Mouse (Mus musculus) MEL (cell line): ENCODE measurements around the gene Gm44965. TPM values are rescaled to one million over a fixed set of nuclear protein-coding genes. Genes with fewer than 3 reads are reported as not detected.

Source experiments
- DNase-seq: peaks from one replicate; pipeline ENCODE4 v3.0.0; 2011; ENCODE audit warnings: low read depth, low spot score
- H3K27ac ChIP-seq: 2 replicates; pipeline ENCODE4 v1.5.1; 2012; ENCODE audit warnings: low read depth, mild to moderate bottlenecking, control low read depth, low read length, moderate library complexity; ENCODE audit not compliant: control insufficient read depth
- H3K27me3 ChIP-seq, 2 experiments: fragments of 150-350 bp in 1 of 2; sonication (generic) in 1 of 2; 2 replicates each; pipeline ENCODE4 v1.6.1; 2012; ENCODE audit warnings: low read length in 2 of 2, mild to moderate bottlenecking in 2 of 2, improper control_type of control experiment in 1 of 2, moderate library complexity in 1 of 2; ENCODE audit not compliant: insufficient read depth in 2 of 2, control insufficient read depth in 1 of 2
- H3K36me3 ChIP-seq, 2 experiments: 2 replicates each; pipeline ENCODE4 v1.6.1; 2012 to 2014; ENCODE audit warnings: low read length in 2 of 2, improper control_type of control experiment in 1 of 2, inconsistent platforms in 1 of 2, mild to moderate bottlenecking in 1 of 2; ENCODE audit not compliant: insufficient read depth in 2 of 2, control insufficient read depth in 1 of 2
- H3K4me1 ChIP-seq, 2 experiments: fragments of 150-350 bp in 1 of 2; sonication (generic) in 1 of 2; 2 replicates each; pipeline ENCODE4 v1.6.1; 2012; ENCODE audit warnings: low read length in 2 of 2, improper control_type of control experiment in 1 of 2, mild to moderate bottlenecking in 1 of 2; ENCODE audit not compliant: insufficient read depth in 2 of 2, control insufficient read depth in 1 of 2
- H3K4me3 ChIP-seq, 2 experiments: fragments of 150-350 bp in 1 of 2; sonication (generic) in 1 of 2; 2 replicates each; pipeline ENCODE4 v1.5.1; 2012; ENCODE audit warnings: low read depth in 2 of 2, low read length in 2 of 2, mild to moderate bottlenecking in 2 of 2, moderate library complexity in 2 of 2, control low read depth in 1 of 2, improper control_type of control experiment in 1 of 2; ENCODE audit not compliant: control insufficient read depth in 1 of 2, insufficient read depth in 1 of 2
- H3K79me2 ChIP-seq: 2 replicates; pipeline ENCODE4 v1.6.1; 2012; ENCODE audit warnings: mild to moderate bottlenecking, low read length, moderate library complexity; ENCODE audit not compliant: control insufficient read depth, poor library complexity, insufficient read depth
- H3K9ac ChIP-seq: 2 replicates; pipeline ENCODE4 v1.6.1; 2012; ENCODE audit warnings: low read depth, mild to moderate bottlenecking, control low read depth, low read length, moderate library complexity; ENCODE audit not compliant: control insufficient read depth, poor library complexity, severe bottlenecking
- H3K9me3 ChIP-seq: fragments of 150-350 bp; sonication (generic); replicated peaks from 2 replicates; pipeline ENCODE4 v1.6.1; 2012; ENCODE audit warnings: mild to moderate bottlenecking, low read length, improper control_type of control experiment, moderate library complexity; ENCODE audit not compliant: insufficient read depth
- CHD2 ChIP-seq: IDR thresholded peaks from 2 replicates; pipeline ENCODE4 v1.6.1; 2011; ENCODE audit warnings: low read length, improper control_type of control experiment
- EP300 ChIP-seq, 2 experiments: IDR thresholded peaks; 2 replicates each; pipeline ENCODE4 v1.6.1; 2011; ENCODE audit warnings: improper control_type of control experiment in 2 of 2, low read length in 2 of 2, low read depth in 1 of 2, mild to moderate bottlenecking in 1 of 2
- ETS1 ChIP-seq: IDR thresholded peaks from 2 replicates; pipeline ENCODE4 v1.6.1; 2012; ENCODE audit warnings: low read depth, mild to moderate bottlenecking, inconsistent platforms, low read length, improper control_type of control experiment, moderate library complexity
- KAT2A ChIP-seq: conservative IDR thresholded peaks from 2 replicates; pipeline ENCODE4 v1.6.1; 2012; ENCODE audit warnings: low read depth, low read length, improper control_type of control experiment, inconsistent platforms
- MAZ ChIP-seq: IDR thresholded peaks from 2 replicates; pipeline ENCODE4 v1.6.1; 2012; ENCODE audit warnings: low read depth, mild to moderate bottlenecking, inconsistent platforms, low read length, improper control_type of control experiment
- MEF2A ChIP-seq: IDR thresholded peaks from 2 replicates; pipeline ENCODE4 v1.6.1; 2014; ENCODE audit warnings: low read depth, mild to moderate bottlenecking, inconsistent platforms, low read length, improper control_type of control experiment; ENCODE audit not compliant: poor library complexity, insufficient replicate concordance, severe bottlenecking; ENCODE audit errors: extremely low read depth
- MYC ChIP-seq: IDR thresholded peaks from 2 replicates; pipeline ENCODE4 v1.6.1; 2011; ENCODE audit warnings: low read depth, mild to moderate bottlenecking, low read length, improper control_type of control experiment, moderate library complexity
- NELFE ChIP-seq: IDR thresholded peaks from 2 replicates; pipeline ENCODE4 v1.6.1; 2011; ENCODE audit warnings: low read depth, low read length, improper control_type of control experiment
- POLR2A ChIP-seq, 2 experiments: IDR thresholded peaks; 2 replicates each; pipeline ENCODE4 v1.6.1; 2011 to 2012; ENCODE audit warnings: low read length in 2 of 2, mild to moderate bottlenecking in 2 of 2, control low read depth in 1 of 2, improper control_type of control experiment in 1 of 2, low read depth in 1 of 2, moderate library complexity in 1 of 2; ENCODE audit not compliant: control insufficient read depth in 1 of 2, insufficient read depth in 1 of 2, poor library complexity in 1 of 2
- POLR2AphosphoS5 ChIP-seq: IDR thresholded peaks from 2 replicates; pipeline ENCODE4 v1.6.1; 2012; ENCODE audit warnings: low read depth, borderline replicate concordance, mild to moderate bottlenecking, inconsistent platforms, low read length, moderate library complexity, mixed read lengths
- SMC3 ChIP-seq: IDR thresholded peaks from 2 replicates; pipeline ENCODE4 v1.6.1; 2011; ENCODE audit warnings: low read depth, low read length, improper control_type of control experiment
- TAL1 ChIP-seq: IDR thresholded peaks from 2 replicates; pipeline ENCODE4 v1.6.1; 2012; ENCODE audit warnings: mild to moderate bottlenecking, inconsistent platforms, low read length, moderate library complexity, mixed read lengths
- USF1 ChIP-seq: IDR thresholded peaks from 2 replicates; pipeline ENCODE4 v1.6.1; 2014; ENCODE audit warnings: low read depth, mild to moderate bottlenecking, inconsistent platforms, low read length, improper control_type of control experiment, moderate library complexity
- USF2 ChIP-seq, 2 experiments: IDR thresholded peaks; 2 replicates each; pipeline ENCODE4 v1.6.1; 2011 to 2012; ENCODE audit warnings: improper control_type of control experiment in 2 of 2, low read length in 2 of 2, borderline replicate concordance in 1 of 2, inconsistent platforms in 1 of 2, low read depth in 1 of 2, mild to moderate bottlenecking in 1 of 2; ENCODE audit not compliant: insufficient read depth in 1 of 2
- ZC3H11A ChIP-seq: IDR thresholded peaks from 2 replicates; pipeline ENCODE4 v1.6.1; 2012; ENCODE audit warnings: low read depth, mild to moderate bottlenecking, inconsistent platforms, low read length, improper control_type of control experiment
- ZMIZ1 ChIP-seq: IDR thresholded peaks from 2 replicates; pipeline ENCODE4 v1.6.1; 2012; ENCODE audit warnings: low read depth, mild to moderate bottlenecking, inconsistent platforms, low read length, improper control_type of control experiment, moderate library complexity
- polyA plus RNA-seq, 2 experiments: library from polyadenylated mRNA; stranded (reverse) in 1 of 2; unstranded in 1 of 2; fragments of >175 nt in 1 of 2; fragments of >200 nt in 1 of 2; gene quantifications; 2 replicates each; pipeline versions ENCODE4 v1.2.1 to v1.2.4; 2012; ENCODE audit warnings: low replicate concordance in 2 of 2, low read depth in 1 of 2; ENCODE audit not compliant: insufficient read length in 2 of 2, insufficient read depth in 1 of 2, missing spikeins in 1 of 2
- total RNA-seq: library from RNA; depleted of rRNA; stranded (reverse); fragments of 300-350 nt; gene quantifications from 2 replicates; pipeline ENCODE4 v1.2.3, GENCODE M21; 2012

The Gm44965 gene
- total and polyA plus RNA-seq, 3 experiments: not detected

- no peak overlapping the region for H3K4me3 ChIP-seq
Observed at GRCm38 (mm10) chr6:48553819-48554218, 39.9 kb upstream of the Gm44965 start.

GRCm38 (mm10) chr6:48554280-48555103 lies 39.2 kb upstream of the Gm44965 start, which contains the start of gene Lrrc61:
Lrrc61 (plus strand) TSS chr6:48554796.
- Histone ChIP-seq H3K9ac (no peak within 1 kb of the TSS), H3K4me3 (no peak within 1 kb of the TSS), H3K9me3 (no peaks in the 10 kb centered on the region), H3K4me1 (no peaks in the 10 kb centered on the region), H3K79me2 (no peaks in the 10 kb centered on the region), H3K27me3 (no peaks in the 10 kb centered on the region), H3K27ac (no peak within 1 kb of the TSS), H3K36me3 (no peaks in the 10 kb centered on the region)
- no peak for DNase-seq
- TF ChIP-seq MEF2A (no peak), POLR2A (IDR thresholded peaks at IDR 0.05; ENCODE audit: control insufficient read depth in 1 of 2, insufficient read depth in 1 of 2, low read depth in 1 of 2, low read length in 2 of 2, poor library complexity in 1 of 2) (no peak), USF1 (no peak), USF2 (IDR thresholded peaks at IDR 0.05; ENCODE audit: borderline replicate concordance in 1 of 2, insufficient read depth in 1 of 2, low read depth in 1 of 2, low read length in 2 of 2) (no peak), EP300 (IDR thresholded peaks at IDR 0.05; ENCODE audit: low read depth in 1 of 2, low read length in 2 of 2) (no peak), MYC (no peak), ETS1 (no peak)

More at GRCm38 (mm10) chr6:48553819-48554218, 39.9 kb upstream of the Gm44965 start:
- Histone ChIP-seq H3K79me2 (no peaks in the 10 kb centered on the region), H3K36me3 (no peaks in the 10 kb centered on the region), H3K27me3 (no peaks in the 10 kb centered on the region), H3K4me1 (no peaks in the 10 kb centered on the region)
- DNase-seq: no peak
- TF ChIP-seq NELFE: no peak
- no peak for TF ChIP-seq ZC3H11A
- no peak for TF ChIP-seq ZMIZ1
- TF ChIP-seq TAL1: no peak
- no peak for TF ChIP-seq SMC3
- TF ChIP-seq MAZ: no peak
- TF ChIP-seq CHD2: no peak
- TF ChIP-seq POLR2AphosphoS5: no peak
- no peak for TF ChIP-seq KAT2A
- TF ChIP-seq, all 39 proteins: peak for 0
- no peak overlapping the region for H3K27ac ChIP-seq
- no peaks in the 10 kb centered on the region for H3K9me3 ChIP-seq
- no peak overlapping the region for H3K9ac ChIP-seq
